Mouse (Mus musculus) CH12.LX (cell line): ENCODE results near the gene Tsr1. TPM values are rescaled to one million over a fixed set of nuclear protein-coding genes. Genes with fewer than 3 reads are reported as not detected.
A peak's percentile ranks its signal among the peaks of the same experiment; 100 is the strongest.

Experiments
- DNase-seq: peaks from one replicate; pipeline ENCODE4 v3.0.0-alpha.2; 2013; ENCODE audit errors: extremely low read depth
- H3K27ac ChIP-seq: 2 replicates; pipeline ENCODE4 v1.5.1; 2012; ENCODE audit warnings: low read depth, mild to moderate bottlenecking, control low read depth, moderate library complexity; ENCODE audit not compliant: insufficient read depth
- H3K27me3 ChIP-seq: replicated peaks from 2 replicates; pipeline ENCODE3; 2012; ENCODE audit warnings: inconsistent platforms
- H3K36me3 ChIP-seq, 2 experiments: replicated peaks in 1 of 2; 2 replicates each; pipeline versions ENCODE3 to v1.6.1; 2012; ENCODE audit warnings: inconsistent platforms in 1 of 2, low read length in 1 of 2, mild to moderate bottlenecking in 1 of 2, mixed read lengths in 1 of 2, moderate library complexity in 1 of 2; ENCODE audit not compliant: control insufficient read depth in 1 of 2, insufficient read depth in 1 of 2
- H3K4me1 ChIP-seq, 2 experiments: 2 replicates each; pipeline ENCODE4 v1.6.1; 2012; ENCODE audit warnings: inconsistent platforms in 1 of 2, moderate library complexity in 1 of 2; ENCODE audit not compliant: insufficient read depth in 2 of 2, control insufficient read depth in 1 of 2
- H3K4me2 ChIP-seq: 2 replicates; pipeline ENCODE4 v1.6.1; 2012; ENCODE audit warnings: low read depth, mild to moderate bottlenecking, control low read depth; ENCODE audit not compliant: poor library complexity, insufficient read depth, severe bottlenecking
- H3K4me3 ChIP-seq, 3 experiments: fragments of 150-350 bp in 1 of 3; sonication (generic) in 1 of 3; replicated peaks in 1 of 3; 2 replicates each; pipeline versions ENCODE3 to v1.5.1; 2011 to 2012; ENCODE audit warnings: low read depth in 2 of 3, low read length in 2 of 3, mild to moderate bottlenecking in 2 of 3, moderate library complexity in 2 of 3, control low read depth in 1 of 3, improper control_type of control experiment in 1 of 3, inconsistent platforms in 1 of 3, mixed read lengths in 1 of 3; ENCODE audit not compliant: poor library complexity in 1 of 3
- H3K79me2 ChIP-seq: replicated peaks from 2 replicates; pipeline ENCODE4 v1.6.1; 2012; ENCODE audit warnings: mild to moderate bottlenecking, moderate library complexity; ENCODE audit not compliant: control insufficient read depth, poor library complexity, insufficient read depth, severe bottlenecking; ENCODE audit errors: extremely low read depth
- H3K9ac ChIP-seq: 2 replicates; pipeline ENCODE4 v1.6.1; 2012; ENCODE audit warnings: low read depth, mild to moderate bottlenecking, control low read depth, moderate library complexity; ENCODE audit not compliant: insufficient read depth
- H3K9me3 ChIP-seq: replicated peaks from 2 replicates; pipeline ENCODE3; 2012; ENCODE audit warnings: low read length, inconsistent platforms, mixed read lengths
- BHLHE40 ChIP-seq: IDR thresholded peaks from 2 replicates; pipeline ENCODE4 v1.6.1; 2011; ENCODE audit warnings: mild to moderate bottlenecking, low read depth, low read length, improper control_type of control experiment
- CHD1 ChIP-seq: IDR thresholded peaks from 2 replicates; pipeline ENCODE4 v1.6.1; 2012; ENCODE audit warnings: low read depth, low read length, improper control_type of control experiment, inconsistent platforms
- CHD2 ChIP-seq: IDR thresholded peaks from 2 replicates; pipeline ENCODE4 v1.6.1; 2011; ENCODE audit warnings: low read length, improper control_type of control experiment
- CTCF ChIP-seq, 2 experiments: IDR thresholded peaks in 1 of 2; conservative IDR thresholded peaks in 1 of 2; 2 replicates each; pipeline ENCODE4 v1.5.1; 2011 to 2012; ENCODE audit warnings: low read depth in 2 of 2, low read length in 2 of 2, improper control_type of control experiment in 1 of 2, inconsistent platforms in 1 of 2, mild to moderate bottlenecking in 1 of 2, moderate library complexity in 1 of 2
- E2F4 ChIP-seq: IDR thresholded peaks from 2 replicates; pipeline ENCODE4 v1.6.1; 2011; ENCODE audit warnings: low read depth, low read length, improper control_type of control experiment; ENCODE audit not compliant: insufficient replicate concordance
- ELF1 ChIP-seq: IDR thresholded peaks from 2 replicates; pipeline ENCODE4 v1.6.1; 2014; ENCODE audit warnings: low read depth, mild to moderate bottlenecking, inconsistent platforms, low read length, improper control_type of control experiment
- ETS1 ChIP-seq: conservative IDR thresholded peaks from 2 replicates; pipeline ENCODE4 v1.6.1; 2012; ENCODE audit warnings: low read depth, mild to moderate bottlenecking, inconsistent platforms, low read length, improper control_type of control experiment, moderate library complexity
- GABPA ChIP-seq: IDR thresholded peaks from 2 replicates; pipeline ENCODE4 v1.6.1; 2012; ENCODE audit warnings: low read depth, low read length, improper control_type of control experiment, inconsistent platforms; ENCODE audit not compliant: insufficient replicate concordance
- IRF4 ChIP-seq: IDR thresholded peaks from 2 replicates; pipeline ENCODE4 v1.6.1; 2014; ENCODE audit warnings: low read depth, mild to moderate bottlenecking, inconsistent platforms, low read length, improper control_type of control experiment
- JUN ChIP-seq: IDR thresholded peaks from 2 replicates; pipeline ENCODE4 v1.6.1; 2011; ENCODE audit warnings: low read depth, mild to moderate bottlenecking, low read length, improper control_type of control experiment, moderate library complexity; ENCODE audit not compliant: insufficient read depth
- JUND ChIP-seq: conservative IDR thresholded peaks from 2 replicates; pipeline ENCODE4 v1.6.1; 2011; ENCODE audit warnings: low read depth, low read length, improper control_type of control experiment
- KAT2A ChIP-seq: IDR thresholded peaks from 2 replicates; pipeline ENCODE4 v1.6.1; 2012; ENCODE audit warnings: low read length, improper control_type of control experiment, inconsistent platforms; ENCODE audit not compliant: insufficient replicate concordance
- MAX ChIP-seq: IDR thresholded peaks from 2 replicates; pipeline ENCODE4 v1.6.1; 2011; ENCODE audit warnings: low read length, improper control_type of control experiment
- MXI1 ChIP-seq: IDR thresholded peaks from 2 replicates; pipeline ENCODE4 v1.6.1; 2011; ENCODE audit warnings: mild to moderate bottlenecking, low read depth, low read length, improper control_type of control experiment
- MYC ChIP-seq: IDR thresholded peaks from 2 replicates; pipeline ENCODE4 v1.6.1; 2011; ENCODE audit warnings: low read depth, mild to moderate bottlenecking, improper control_type of control experiment, low read length
- NELFE ChIP-seq: IDR thresholded peaks from 2 replicates; pipeline ENCODE4 v1.6.1; 2011; ENCODE audit warnings: low read depth, low read length, improper control_type of control experiment
- NRF1 ChIP-seq: IDR thresholded peaks from 2 replicates; pipeline ENCODE4 v1.6.1; 2014; ENCODE audit warnings: low read depth, mild to moderate bottlenecking, inconsistent platforms, low read length, improper control_type of control experiment, moderate library complexity
- PAX5 ChIP-seq: IDR thresholded peaks from 2 replicates; pipeline ENCODE4 v1.6.1; 2012; ENCODE audit warnings: low read length, inconsistent platforms, mixed read lengths
- POLR2A ChIP-seq: IDR thresholded peaks from 2 replicates; pipeline ENCODE4 v1.6.1; 2011; ENCODE audit warnings: low read depth, mild to moderate bottlenecking, improper control_type of control experiment, low read length
- POLR2AphosphoS2 ChIP-seq: IDR thresholded peaks from 2 replicates; pipeline ENCODE4 v1.6.1; 2011; ENCODE audit warnings: low read depth, low read length, improper control_type of control experiment
- RAD21 ChIP-seq: IDR thresholded peaks from 2 replicates; pipeline ENCODE4 v1.6.1; 2011; ENCODE audit warnings: low read depth, mild to moderate bottlenecking, low read length, improper control_type of control experiment, moderate library complexity
- RCOR1 ChIP-seq: conservative IDR thresholded peaks from 2 replicates; pipeline ENCODE4 v1.6.1; 2012; ENCODE audit warnings: low read depth, mild to moderate bottlenecking, inconsistent platforms, low read length, improper control_type of control experiment
- SMC3 ChIP-seq: IDR thresholded peaks from 2 replicates; pipeline ENCODE4 v1.6.1; 2011; ENCODE audit warnings: low read depth, low read length, improper control_type of control experiment
- TBP ChIP-seq: conservative IDR thresholded peaks from 2 replicates; pipeline ENCODE4 v1.6.1; 2011; ENCODE audit warnings: low read depth, low read length, improper control_type of control experiment
- TCF12 ChIP-seq: IDR thresholded peaks from 2 replicates; pipeline ENCODE4 v1.6.1; 2014; ENCODE audit warnings: low read depth, mild to moderate bottlenecking, inconsistent platforms, low read length, improper control_type of control experiment
- UBTF ChIP-seq: IDR thresholded peaks from 2 replicates; pipeline ENCODE4 v1.6.1; 2012; ENCODE audit warnings: low read depth, mild to moderate bottlenecking, inconsistent platforms, low read length, improper control_type of control experiment, moderate library complexity
- USF2 ChIP-seq: conservative IDR thresholded peaks from 2 replicates; pipeline ENCODE4 v1.6.1; 2011; ENCODE audit warnings: low read depth, low read length, improper control_type of control experiment
- ZC3H11A ChIP-seq: IDR thresholded peaks from 2 replicates; pipeline ENCODE4 v1.6.1; 2012; ENCODE audit warnings: low read depth, mild to moderate bottlenecking, inconsistent platforms, low read length, improper control_type of control experiment
- ZNF384 ChIP-seq: IDR thresholded peaks from 2 replicates; pipeline ENCODE4 v1.6.1; 2012; ENCODE audit warnings: low read depth, low read length, improper control_type of control experiment, inconsistent platforms
- dilution Hi-C: fragments of 300-500 bp; cut with MboI; formaldehyde crosslinking; loops from 2 replicates; pipeline ENCODE4 v1.14.3; 2020; ENCODE audit warnings: low sequenced_read_pairs; ENCODE audit not compliant: extremely low pct_unique_long_range_greater_than_20kb, extremely low pct_ligation_motif_present
- in situ Hi-C: fragments of 300-500 bp; cut with MboI; formaldehyde crosslinking; loops from 3 replicates; pipeline ENCODE4 v1.14.3; 2019; ENCODE audit warnings: low sequenced_read_pairs, low pct_ligation_motif_present, low pct_unique_long_range_greater_than_20kb, mixed read lengths
- polyA plus RNA-seq: library from polyadenylated mRNA; unstranded; fragments of >175 nt; gene quantifications from 2 replicates; pipeline ENCODE4 v1.2.1, GENCODE M21; 2012; ENCODE audit warnings: low read depth; ENCODE audit not compliant: insufficient read length
- total RNA-seq, 2 experiments: library from RNA; depleted of rRNA; stranded (reverse); fragments of 300-350 nt in 1 of 2; fragments of >200 nt in 1 of 2; gene quantifications; 2 replicates each; pipeline ENCODE4 v1.2.3; 2012 to 2014

Tsr1 gene
- total and polyA plus RNA-seq, 3 experiments, result 85.2 to 149 (median 101) TPM

DNA sequence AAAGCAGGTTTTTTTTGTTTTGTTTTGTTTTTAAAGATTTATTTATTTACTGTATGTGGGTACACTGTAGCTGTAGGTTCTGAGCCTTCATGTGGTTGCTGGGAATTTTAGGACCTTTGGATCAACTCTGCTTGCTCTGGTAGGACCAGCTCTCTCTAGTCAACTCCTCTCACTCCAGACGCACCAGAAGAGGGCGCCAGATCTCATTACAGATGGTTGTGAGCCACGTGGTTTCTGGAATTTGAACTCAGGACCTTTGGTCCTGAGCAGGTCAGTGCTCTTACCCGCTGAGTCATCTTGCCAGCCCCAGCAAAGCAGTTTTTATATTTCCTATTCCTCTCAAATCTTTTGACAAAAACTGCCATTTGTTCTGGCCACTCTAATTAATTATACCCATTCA, 26.3 kb downstream of the Tsr1 start:
- H3K4me3 ChIP-seq, result no peak overlapping the region
- peaks cover 41% of the 10 kb centered on the region for H3K79me2 ChIP-seq
- no peak overlapping the region for H3K27ac ChIP-seq
- peaks cover 5 to 26% of the 10 kb centered on the region in 2 experiments for H3K36me3 ChIP-seq
- peak; percentile 44 for DNase-seq
- in situ Hi-C loops (no loop called here), dilution Hi-C loops (no loop called here)
- H3K9me3 ChIP-seq, result no peaks in the 10 kb centered on the region
- TF ChIP-seq JUND (no peak), NRF1 (no peak), ELF1 (no peak), UBTF (no peak), CTCF (conservative IDR thresholded peaks at IDR 0.05 in 1 of 2, IDR thresholded peaks at IDR 0.05 in 1 of 2; ENCODE audit: low read depth in 2 of 2, low read length in 2 of 2) (peak in 1 of 2 experiments; percentile 60; a peak in 2 of 4 replicates), MYC (0 out of 2 replicates have a peak, but pooled peaks have one; percentile 66), ZC3H11A (no peak), CHD1 (no peak), KAT2A (no peak), MAX (no peak)
- H3K4me1 ChIP-seq, result peaks cover 4 to 32% of the 10 kb centered on the region in 2 experiments; a peak in 3 of 4 replicates
- H3K4me2 ChIP-seq, result no peak overlapping the region
- no peak overlapping the region for H3K9ac ChIP-seq
- H3K27me3 ChIP-seq, result no peaks in the 10 kb centered on the region

DNA sequence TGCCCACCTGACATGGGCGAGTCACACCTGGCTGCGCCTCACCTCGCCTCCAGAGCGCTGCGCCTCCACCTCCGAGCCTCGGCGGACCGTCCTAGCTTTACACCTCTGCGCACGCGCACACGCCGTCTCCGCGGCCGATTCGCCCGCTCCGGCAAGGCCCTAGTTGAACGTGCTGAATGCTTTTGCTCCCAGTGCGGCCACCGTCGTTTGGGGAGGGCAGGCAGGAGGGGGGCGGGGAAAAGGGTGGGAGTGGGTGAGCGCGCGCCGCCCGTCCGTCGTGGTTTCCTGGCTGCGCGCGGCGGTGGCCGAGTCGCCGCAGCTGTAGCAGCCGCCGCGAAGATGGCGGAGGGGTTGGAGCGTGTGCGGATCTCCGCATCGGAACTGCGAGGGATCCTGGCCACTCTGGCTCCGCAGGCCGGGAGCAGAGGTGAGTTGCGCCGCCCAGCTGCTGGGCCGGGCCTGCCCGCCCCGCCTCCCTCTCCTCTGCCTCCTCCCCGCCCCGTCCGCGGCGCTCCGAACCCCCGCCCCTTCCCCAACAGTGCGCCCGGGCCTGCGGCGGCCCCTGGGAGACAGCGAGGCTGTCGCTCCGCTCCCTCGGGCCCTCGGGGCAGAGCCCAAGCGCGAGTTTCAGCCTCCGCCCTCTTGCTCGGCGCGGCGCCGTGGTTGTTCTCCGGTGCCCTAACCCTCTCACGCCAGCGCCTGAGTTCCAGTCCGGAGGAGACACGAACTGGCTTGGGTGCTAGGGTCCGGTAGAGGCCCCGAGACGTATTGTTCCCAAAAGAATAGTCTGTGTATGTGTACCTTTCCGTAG, 27.9 kb downstream of the Tsr1 start, which contains the start of the genes Smg6 and Srr:
Smg6 (plus strand) TSS at position 247 of the 811 bp plus-strand sequence.
Srr (minus strand) TSS at position 372 of the 811 bp plus-strand sequence.
- H3K9me3 ChIP-seq, result no peaks in the 10 kb centered on the region
- H3K36me3 ChIP-seq, result peaks cover 7 to 31% of the 10 kb centered on the region in 2 experiments
- peaks cover 0 to 24% of the 10 kb centered on the region in 2 experiments; a peak in 2 of 4 replicates for H3K4me1 ChIP-seq
- DNase-seq, result peak; percentile 99
- peak within 1 kb of the TSS; percentile 99 for H3K4me2 ChIP-seq
- dilution Hi-C loops, result no loop called here
- peak within 1 kb of the TSS; percentile 98 for H3K9ac ChIP-seq
- peak within 1 kb of the TSS; percentile 78 to 95 (median 93) for H3K4me3 ChIP-seq
- no peaks in the 10 kb centered on the region for H3K27me3 ChIP-seq
- peak within 1 kb of the TSS; percentile 96 for H3K27ac ChIP-seq
- in situ Hi-C loops, result no loop called here
- H3K79me2 ChIP-seq, result peaks cover 47% of the 10 kb centered on the region
- TF ChIP-seq ZC3H11A, result no peak
- TF ChIP-seq MAX, result peak; percentile 81
- peak; percentile 95 for TF ChIP-seq NRF1
- no peak for TF ChIP-seq ZNF384
- no peak for TF ChIP-seq KAT2A
- TF ChIP-seq POLR2A, result peak; percentile 92
- TF ChIP-seq PAX5, result no peak
- TF ChIP-seq POLR2AphosphoS2, result 0 out of 2 replicates have a peak, but pooled peaks have one; percentile 39
- no peak for TF ChIP-seq JUN
- TF ChIP-seq ETS1, result no peak; the same call in none of the 2 replicates
- TF ChIP-seq MXI1, result peak; percentile 28; the same call in 1 of the 2 replicates
- TF ChIP-seq NELFE, result peak; percentile 97
- TF ChIP-seq SMC3, result no peak
- TF ChIP-seq RAD21, result no peak
- peak; percentile 51; the same call in 1 of the 2 replicates for TF ChIP-seq MYC
- no peak; the same call in 1 of the 2 replicates for TF ChIP-seq GABPA
- peak; percentile 79; the same call in 1 of the 2 replicates for TF ChIP-seq BHLHE40
- TF ChIP-seq RCOR1, result no peak
- TF ChIP-seq CHD2, result peak; percentile 30; the same call in 1 of the 2 replicates
- peak; percentile 77 for TF ChIP-seq TCF12
- no peak for TF ChIP-seq CTCF (conservative IDR thresholded peaks at IDR 0.05 in 1 of 2, IDR thresholded peaks at IDR 0.05 in 1 of 2; ENCODE audit: low read depth in 2 of 2, low read length in 2 of 2)
- no peak; the same call in 1 of the 2 replicates for TF ChIP-seq CHD1
- peak; percentile 44; the same call in 1 of the 2 replicates for TF ChIP-seq IRF4
- TF ChIP-seq JUND, result no peak
- TF ChIP-seq USF2, result no peak
- TF ChIP-seq E2F4, result no peak
- peak; percentile 67 for TF ChIP-seq ELF1
- no peak for TF ChIP-seq TBP
